Mouse (Mus musculus) lung, embryonic 14.5 days (tissue): ENCODE results near the gene Usp33. TPM values are rescaled to one million over a fixed set of nuclear protein-coding genes. Genes with fewer than 3 reads are reported as not detected.
A peak's percentile ranks its signal among the peaks of the same experiment; 100 is the strongest.

Experiments used
- ATAC-seq: fragments of 200-750 bp; cut with Nextera tagmentation; 2 replicates; pipeline ENCODE4 v1.8.0; 2017; ENCODE audit warnings: mild to moderate bottlenecking, moderate TSS enrichment, moderate library complexity; ENCODE audit not compliant: insufficient read depth
- DNase-seq: peaks from one replicate; pipeline ENCODE4 v3.0.0-alpha.2; 2015
- H3K27ac ChIP-seq: fragments of 300-500 bp; sonication (generic); 2 replicates; pipeline ENCODE4 v1.5.1; 2014; ENCODE audit warnings: low read depth, mild to moderate bottlenecking, moderate library complexity
- H3K27me3 ChIP-seq: fragments of 300-500 bp; sonication (generic); 2 replicates; pipeline ENCODE4 v1.6.1; 2014; ENCODE audit warnings: low read length, control low read depth; ENCODE audit not compliant: insufficient read depth
- H3K36me3 ChIP-seq: fragments of 300-500 bp; sonication (generic); 2 replicates; pipeline ENCODE4 v1.6.1; 2014; ENCODE audit warnings: control low read depth; ENCODE audit not compliant: insufficient read depth
- H3K4me1 ChIP-seq: fragments of 300-500 bp; sonication (generic); 2 replicates; pipeline ENCODE4 v1.6.1; 2014; ENCODE audit warnings: antibody characterized with exemption, control low read depth; ENCODE audit not compliant: insufficient read depth
- H3K4me2 ChIP-seq: fragments of 300-500 bp; sonication (generic); 2 replicates; pipeline ENCODE4 v1.6.1; 2014; ENCODE audit warnings: mild to moderate bottlenecking
- H3K4me3 ChIP-seq: fragments of 300-500 bp; sonication (generic); 2 replicates; pipeline ENCODE4 v1.5.1; 2014; ENCODE audit warnings: low read depth, low read length
- H3K9ac ChIP-seq: fragments of 300-500 bp; sonication (generic); 2 replicates; pipeline ENCODE4 v1.6.1; 2014
- H3K9me3 ChIP-seq: fragments of 300-500 bp; sonication (generic); 2 replicates; pipeline ENCODE4 v1.6.1; 2016; ENCODE audit warnings: low read depth, low read length, control low read depth
- CTCF ChIP-seq: IDR thresholded peaks from 2 replicates; pipeline ENCODE4 v1.5.1; 2016; ENCODE audit warnings: antibody characterized with exemption, low read depth
- WGBS: fragments of 180-500 bp; shearing (Covaris S2); extraction: QIAGEN DNeasy Blood & Tissue Kit; methylation state at CpG from one replicate; pipeline ENCODE4 v1.1.7; 2014; 5-methylcytosine and 5-hydroxymethylcytosine counted together
- polyA plus RNA-seq: library from polyadenylated mRNA; unstranded; fragments of >200 nt; fragmentation: Nextera tagmentation; extraction: Ambion mirVana; gene quantifications from 2 replicates; pipeline ENCODE4 v1.2.1, GENCODE M21; 2014

Gene Usp33
- polyA plus RNA-seq, 1 experiment from 2014 or later, result 57.4 TPM

DNA sequence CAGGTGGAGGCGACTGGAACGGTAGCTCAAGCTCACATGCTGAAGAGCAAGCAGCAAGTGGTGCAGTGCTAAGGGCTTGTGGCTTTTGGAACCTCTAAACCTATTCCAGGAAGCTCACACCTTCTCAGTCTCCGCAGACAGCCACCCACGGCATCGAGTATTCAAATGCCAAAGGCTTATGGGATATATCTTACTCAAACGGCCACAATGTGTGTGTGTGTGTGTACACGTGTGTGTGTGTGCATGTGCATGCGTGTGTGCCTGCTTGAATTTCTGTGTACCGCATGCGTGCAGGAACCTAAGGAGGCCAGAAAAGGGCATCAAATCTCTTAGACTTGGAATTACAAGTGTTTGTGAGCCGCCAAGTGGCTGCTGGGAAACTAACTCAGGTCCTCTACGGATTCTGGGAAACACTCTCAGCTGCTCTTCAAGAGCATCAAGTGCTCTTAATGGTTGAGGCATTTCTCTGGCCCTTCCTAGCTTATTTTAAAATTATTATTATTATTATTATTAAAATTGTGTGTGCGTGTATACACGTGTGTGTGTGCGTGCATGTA is 3.2 kb upstream of the Usp33 start:
- H3K36me3 ChIP-seq, result no peaks in the 10 kb centered on the region
- no peak overlapping the region for H3K4me3 ChIP-seq
- WGBS, result 80% methylated on average over 15 of the region's 15 CpGs
- no peak overlapping the region for H3K27ac ChIP-seq
- H3K9me3 ChIP-seq, result no peaks in the 10 kb centered on the region
- TF ChIP-seq CTCF, result no peak
- peak; percentile 19 for DNase-seq
- H3K27me3 ChIP-seq, result no peaks in the 10 kb centered on the region
- no peak overlapping the region for H3K4me2 ChIP-seq
- no peak overlapping the region for H3K9ac ChIP-seq
- H3K4me1 ChIP-seq, result peaks cover 4% of the 10 kb centered on the region; the same call in 1 of the 2 replicates
- no peak for ATAC-seq

DNA sequence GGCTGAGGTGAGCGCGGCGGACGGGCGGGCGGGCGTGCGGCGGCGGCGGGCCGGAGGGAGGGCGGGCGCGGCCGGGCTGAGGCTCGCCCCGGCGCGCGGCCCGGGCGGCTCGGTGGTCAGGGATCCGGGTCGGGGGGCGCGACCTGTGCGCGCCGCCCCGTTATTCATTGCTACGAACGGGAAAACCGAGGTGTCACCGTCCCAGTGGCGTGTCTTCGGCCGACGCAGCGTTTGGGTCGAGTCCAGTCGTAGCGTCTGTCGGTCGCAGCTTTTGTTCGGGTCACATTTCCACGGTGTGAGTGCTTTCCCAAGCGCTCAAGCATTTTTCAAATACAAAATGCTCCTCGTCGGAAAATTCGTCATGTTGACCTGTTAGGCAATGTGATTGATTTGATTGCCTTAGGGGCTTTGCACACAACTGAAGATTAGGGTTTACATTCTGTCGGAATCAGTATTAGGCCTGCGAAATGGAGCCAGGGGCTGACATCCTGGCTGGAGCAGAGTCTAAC is 409 bp downstream of the Usp33 start:
- DNase-seq, result peak; percentile 70
- H3K27ac ChIP-seq, result peak overlapping the region; percentile 76

DNA sequence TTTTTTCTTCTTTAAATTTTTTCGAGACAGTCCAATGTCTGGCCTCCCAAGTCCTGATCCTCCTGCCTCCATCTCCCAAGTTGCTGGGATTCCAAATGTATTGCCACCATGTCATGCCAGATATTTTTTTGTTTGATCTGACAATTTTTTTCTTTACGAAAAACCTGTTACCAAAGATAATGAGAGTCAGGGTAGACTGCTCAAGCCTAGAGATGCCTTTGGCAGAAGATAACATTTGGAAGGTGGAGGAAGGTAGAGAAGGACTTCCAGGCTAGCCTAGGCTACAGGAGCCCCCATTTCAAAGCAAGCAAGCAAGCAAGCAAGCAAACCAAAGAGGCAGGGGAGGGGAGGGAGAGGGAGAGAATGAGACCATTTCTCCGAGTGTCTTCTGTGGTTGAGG is 949 bp downstream of the Usp33 start:
- H3K9ac ChIP-seq, result peak overlapping the region; percentile 86
- no peaks in the 10 kb centered on the region for H3K27me3 ChIP-seq
- peaks cover 4% of the 10 kb centered on the region; the same call in 1 of the 2 replicates for H3K4me1 ChIP-seq
- ATAC-seq (no peak), DNase-seq (no peak)
- no peaks in the 10 kb centered on the region for H3K36me3 ChIP-seq
- H3K4me3 ChIP-seq, result peak overlapping the region; percentile 73
- H3K27ac ChIP-seq, result peak overlapping the region; percentile 76; the same call in 1 of the 2 replicates
- H3K9me3 ChIP-seq, result no peaks in the 10 kb centered on the region
- 32% methylated on average over 3 of the region's 3 CpGs for WGBS
- peak overlapping the region; percentile 75 for H3K4me2 ChIP-seq
- TF ChIP-seq CTCF, result no peak

More for the DNA sequence above, 409 bp downstream of the Usp33 start:
- Histone ChIP-seq H3K36me3 (no peaks in the 10 kb centered on the region), H3K4me3 (peak overlapping the region; percentile 73), H3K27me3 (no peaks in the 10 kb centered on the region), H3K4me1 (peaks cover 4% of the 10 kb centered on the region; the same call in 1 of the 2 replicates), H3K4me2 (peak overlapping the region; percentile 75), H3K9ac (peak overlapping the region; percentile 86), H3K9me3 (no peaks in the 10 kb centered on the region)
- WGBS, result under 1% methylated on average over 50 of the region's 54 CpGs
- peak; percentile 13; the same call in 1 of the 2 replicates for ATAC-seq
- no peak for TF ChIP-seq CTCF

DNA sequence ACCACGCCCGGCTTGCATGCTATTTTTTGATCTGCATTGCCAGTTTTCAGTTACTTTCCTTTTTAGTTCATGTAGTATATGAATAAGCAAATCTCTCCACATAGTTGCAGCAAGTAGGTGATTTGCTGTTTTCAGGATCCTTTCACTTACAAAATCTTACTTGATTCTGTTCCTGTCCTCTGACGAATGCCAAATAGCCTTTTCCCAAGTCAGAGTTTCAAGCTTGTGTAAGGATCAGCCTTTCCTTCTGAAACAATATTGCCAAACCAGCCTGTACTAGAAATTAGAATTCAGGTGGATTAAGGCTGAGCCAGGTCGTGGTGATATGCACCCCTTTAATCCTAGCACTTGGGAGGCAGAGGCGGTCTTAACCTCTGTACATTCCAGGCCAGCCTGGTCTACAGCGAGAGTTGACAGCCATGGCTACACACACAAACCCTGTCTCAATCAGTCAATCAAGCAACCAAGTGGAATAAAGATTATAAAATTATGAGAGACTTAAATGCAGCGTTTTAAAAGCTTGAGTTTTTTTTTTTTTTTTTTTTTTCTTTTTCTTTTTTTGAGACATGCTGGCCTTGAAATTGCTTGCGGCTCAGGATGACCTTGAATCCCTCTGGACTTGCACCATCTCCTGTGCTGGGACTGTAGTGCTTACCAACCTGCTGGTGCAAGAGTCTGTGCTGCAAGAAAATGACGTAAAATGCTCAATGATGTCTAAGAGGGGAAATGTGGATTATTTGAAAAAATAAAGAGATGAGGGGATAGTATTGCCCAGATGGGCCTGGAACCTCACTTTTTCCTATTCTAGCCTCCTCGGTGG is 1.9 kb downstream of the Usp33 start:
- 86% methylated on average over 10 of the region's 10 CpGs for WGBS
- DNase-seq, result no peak
- Histone ChIP-seq H3K4me1 (peaks cover 4% of the 10 kb centered on the region; the same call in 1 of the 2 replicates), H3K4me2 (no peak overlapping the region), H3K9me3 (no peaks in the 10 kb centered on the region), H3K9ac (no peak overlapping the region), H3K36me3 (no peaks in the 10 kb centered on the region), H3K27me3 (no peaks in the 10 kb centered on the region), H3K27ac (no peak overlapping the region), H3K4me3 (no peak overlapping the region)
- ATAC-seq, result no peak
- TF ChIP-seq CTCF, result no peak

DNA sequence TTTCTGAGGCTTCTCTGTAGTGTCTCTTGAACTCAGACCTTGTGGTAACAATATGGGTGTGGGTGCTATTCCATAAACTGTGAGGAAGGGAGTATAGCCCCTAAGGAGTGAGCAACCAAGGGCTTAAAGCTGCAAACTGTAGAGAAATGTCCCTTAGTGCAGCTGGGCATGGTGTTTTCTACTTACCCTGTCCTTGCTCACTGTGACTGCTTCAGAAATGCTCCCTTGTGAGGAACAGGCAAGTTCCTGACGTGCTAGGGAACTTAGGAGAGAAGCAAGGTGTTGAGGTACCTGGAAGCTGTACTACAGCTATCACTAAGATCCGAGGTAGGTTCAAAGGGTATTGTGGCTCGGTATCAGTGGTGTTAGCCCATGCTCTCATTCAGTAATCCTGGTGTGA is 4.2 kb downstream of the Usp33 start:
- Histone ChIP-seq H3K9ac (no peak overlapping the region), H3K36me3 (no peaks in the 10 kb centered on the region), H3K4me3 (no peak overlapping the region), H3K4me2 (no peak overlapping the region), H3K4me1 (peaks cover 4% of the 10 kb centered on the region; the same call in 1 of the 2 replicates), H3K27ac (no peak overlapping the region), H3K27me3 (no peaks in the 10 kb centered on the region), H3K9me3 (no peaks in the 10 kb centered on the region)
- ATAC-seq (no peak), DNase-seq (no peak)
- 66% methylated on average over 3 of the region's 3 CpGs for WGBS
- TF ChIP-seq CTCF, result no peak

DNA sequence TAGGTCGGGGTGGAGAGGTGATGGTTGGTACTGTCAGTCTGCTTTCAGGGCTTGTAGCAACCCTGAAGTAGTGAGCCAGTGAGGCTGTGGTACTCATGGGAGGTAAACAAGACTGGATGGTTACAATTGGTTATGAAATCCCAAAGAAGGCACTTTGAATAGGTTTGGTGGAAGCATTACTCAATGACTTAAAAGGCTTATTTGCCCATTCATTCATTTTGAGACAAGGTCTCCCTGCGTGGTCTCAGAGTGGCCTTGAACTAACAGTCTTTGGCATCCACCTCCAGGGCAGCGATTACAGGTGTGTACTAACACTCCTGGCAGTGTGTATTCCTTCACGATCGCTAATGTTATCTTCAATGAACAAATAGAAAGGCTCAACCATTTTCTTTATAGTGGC is 4.7 kb downstream of the Usp33 start:
- ATAC-seq (no peak), DNase-seq (no peak)
- H3K4me3 ChIP-seq, result no peak overlapping the region
- no peak for TF ChIP-seq CTCF
- peaks cover 7% of the 10 kb centered on the region; the same call in 1 of the 2 replicates for H3K4me1 ChIP-seq
- H3K36me3 ChIP-seq, result no peaks in the 10 kb centered on the region
- H3K9ac ChIP-seq, result no peak overlapping the region
- H3K4me2 ChIP-seq, result no peak overlapping the region
- no peaks in the 10 kb centered on the region for H3K27me3 ChIP-seq
- no peak overlapping the region for H3K27ac ChIP-seq
- no peaks in the 10 kb centered on the region for H3K9me3 ChIP-seq
- 65% methylated on average over 5 of the region's 5 CpGs for WGBS

DNA sequence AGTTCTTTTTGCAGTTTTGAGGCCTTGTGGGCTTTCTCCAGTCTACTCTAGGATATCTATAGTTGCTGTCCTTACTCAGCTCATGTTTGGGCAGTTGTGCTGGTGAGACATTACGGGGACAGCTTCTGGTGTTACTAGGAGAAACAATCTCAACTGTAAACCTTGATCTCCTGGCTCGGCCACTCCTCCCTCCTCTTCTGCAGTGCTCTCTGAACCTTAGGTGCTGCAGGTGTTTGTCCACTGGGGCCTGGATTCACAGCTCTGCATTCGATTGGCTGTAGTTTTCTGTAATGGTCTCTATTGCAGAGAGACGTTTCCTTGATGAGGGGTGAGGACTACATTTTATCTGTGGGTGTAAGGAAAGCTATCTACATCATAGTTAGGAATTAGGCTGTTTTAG is 6.0 kb downstream of the Usp33 start:
- H3K36me3 ChIP-seq, result no peaks in the 10 kb centered on the region
- H3K9ac ChIP-seq, result no peak overlapping the region
- DNase-seq (no peak), ATAC-seq (no peak)
- H3K4me2 ChIP-seq, result no peak overlapping the region
- WGBS, result 63% methylated on average over 4 of the region's 4 CpGs
- peaks cover 5% of the 10 kb centered on the region; the same call in 1 of the 2 replicates for H3K4me1 ChIP-seq
- H3K27me3 ChIP-seq, result no peaks in the 10 kb centered on the region
- H3K27ac ChIP-seq, result no peak overlapping the region
- no peak for TF ChIP-seq CTCF
- no peaks in the 10 kb centered on the region for H3K9me3 ChIP-seq
- no peak overlapping the region for H3K4me3 ChIP-seq
